8 mouse cellular contexts compared by ENCODE assay signal in genomic region chr10:91032399-91032798, GRCm38 (mm10). TPM values are rescaled to one million over a fixed set of nuclear protein-coding genes. Genes with fewer than 3 reads are reported as not detected.
A peak's percentile ranks its signal among the peaks of the same experiment; 100 is the strongest.
DNase-seq lines count a peak whose midpoint lies in the region; ATAC-seq lines count a peak whose summit lies in the region.

No protein-coding gene starts in this region.

- H3K27ac ChIP-seq in intestine, embryonic 14.5 days (ENCODE audit: low read depth), result no peak overlapping the region

- H3K4me1 ChIP-seq in intestine, embryonic 14.5 days (replicated peaks; ENCODE audit: control insufficient read depth, insufficient read depth, low read length), result no peaks in the 10 kb centered on the region

- H3K27me3 ChIP-seq in intestine, embryonic 14.5 days (replicated peaks; ENCODE audit: control insufficient read depth, insufficient read depth, low read length), result no peaks in the 10 kb centered on the region

- intact Hi-C loops in left cerebral cortex, postnatal 10 days (cut with DNase I), result loop anchor here (2.0 kb wide), 1 partner anchor 202 kb away; no protein-coding TSS in a partner anchor

- WGBS in intestine, embryonic 14.5 days, result 23% methylated on average over 4 of the region's 4 CpGs

- H3K4me3 ChIP-seq in intestine, embryonic 14.5 days (ENCODE audit: low read depth, low read length), result no peak overlapping the region

- ATAC-seq in common myeloid progenitor, adult 5-6 weeks (replicated peaks; ENCODE audit: low read depth, poor library complexity, severe bottlenecking), result peak; percentile 99
- peak; percentile 40; the same call in 1 of the 2 replicates for ATAC-seq in intestine, embryonic 14.5 days (replicated peaks; ENCODE audit: low FRiP score, low TSS enrichment, low read depth)

- H3K9me3 ChIP-seq in intestine, embryonic 14.5 days (ENCODE audit: control insufficient read depth, low read length), result no peaks in the 10 kb centered on the region

- H3K36me3 ChIP-seq in intestine, embryonic 14.5 days (ENCODE audit: control insufficient read depth, insufficient read depth, low read length), result peaks cover 45% of the 10 kb centered on the region

- no peak overlapping the region for H3K4me2 ChIP-seq in intestine, embryonic 14.5 days (ENCODE audit: low read length)

- no peak overlapping the region for H3K9ac ChIP-seq in intestine, embryonic 14.5 days (ENCODE audit: low read length)

- DNase-seq in adrenal gland, adult (ENCODE audit: inconsistent age in 2 of 2, low spot score in 1 of 2), result peak; percentile 55 to 89
- DNase-seq in gastrocnemius, adult 8-10 months (ENCODE audit: low spot score in 2 of 2), result peak; percentile 43 to 60
- peak; percentile 89 for DNase-seq in intestine, embryonic 14.5 days (ENCODE audit: low spot score)
- peak; percentile 84 to 86 for DNase-seq in left cerebral cortex, postnatal 10 days (ENCODE audit: extremely low spot score in 1 of 2, low spot score in 2 of 2)
- DNase-seq in mesoderm, embryonic 11.5 days (ENCODE audit: low read depth, low spot score), result peak; percentile 81
- peak; percentile 90 for DNase-seq in right cerebral cortex, postnatal 4 days
- DNase-seq in urinary bladder, postnatal 4 days (ENCODE audit: low spot score in 2 of 2), result peak; percentile 43 to 74

RNA-seq across cellular contexts. Expression of gene Apaf1, which starts 50.2 kb away (rescaled TPM):
- total RNA-seq in common myeloid progenitor, adult 5-6 weeks (2017), result 23.1 and 39.6 TPM in 2 replicates
- 1 to 10 TPM in 3 of 4 experiments, under 1 TPM in 1; 0.87 to 2.0 (median 1.7) TPM for total RNA-seq in gastrocnemius, adult 8-10 months (2022)
- polyA plus RNA-seq in intestine, embryonic 14.5 days (2014; fragmentation: Nextera tagmentation; extraction: Ambion mirVana), result 25.9 and 28.0 TPM in 2 replicates
- total RNA-seq in left cerebral cortex, postnatal 10 days (2021), result 10 to 100 TPM; 18.2 to 19.3 TPM

RNA-seq across cellular contexts. Expression of gene Ikbip, which starts 50.3 kb away (rescaled TPM):
- 19.0 and 25.9 TPM in 2 replicates for total RNA-seq in common myeloid progenitor, adult 5-6 weeks (2017)
- 10 to 100 TPM in 2 of 4 experiments, 1 to 10 TPM in 2; 9.1 to 11.1 (median 10.4) TPM for total RNA-seq in gastrocnemius, adult 8-10 months (2022)
- 37.2 and 40.2 TPM in 2 replicates for polyA plus RNA-seq in intestine, embryonic 14.5 days (2014; fragmentation: Nextera tagmentation; extraction: Ambion mirVana)
- total RNA-seq in left cerebral cortex, postnatal 10 days (2021), result 10 to 100 TPM; 10.7 TPM
